Mouse (Mus musculus) CH12.LX (cell line): ENCODE measurements around the gene Clk1. TPM values are rescaled to one million over a fixed set of nuclear protein-coding genes. Genes with fewer than 3 reads are reported as not detected.

Source experiments
- DNase-seq: peaks from one replicate; pipeline ENCODE4 v3.0.0-alpha.2; 2013; ENCODE audit errors: extremely low read depth
- H3K27ac ChIP-seq: 2 replicates; pipeline ENCODE4 v1.5.1; 2012; ENCODE audit warnings: low read depth, mild to moderate bottlenecking, control low read depth, moderate library complexity; ENCODE audit not compliant: insufficient read depth
- H3K27me3 ChIP-seq: replicated peaks from 2 replicates; pipeline ENCODE3; 2012; ENCODE audit warnings: inconsistent platforms
- H3K36me3 ChIP-seq, 2 experiments: replicated peaks in 1 of 2; 2 replicates each; pipeline versions ENCODE3 to v1.6.1; 2012; ENCODE audit warnings: inconsistent platforms in 1 of 2, low read length in 1 of 2, mild to moderate bottlenecking in 1 of 2, mixed read lengths in 1 of 2, moderate library complexity in 1 of 2; ENCODE audit not compliant: control insufficient read depth in 1 of 2, insufficient read depth in 1 of 2
- H3K4me1 ChIP-seq, 2 experiments: 2 replicates each; pipeline ENCODE4 v1.6.1; 2012; ENCODE audit warnings: inconsistent platforms in 1 of 2, moderate library complexity in 1 of 2; ENCODE audit not compliant: insufficient read depth in 2 of 2, control insufficient read depth in 1 of 2
- H3K4me2 ChIP-seq: 2 replicates; pipeline ENCODE4 v1.6.1; 2012; ENCODE audit warnings: low read depth, mild to moderate bottlenecking, control low read depth; ENCODE audit not compliant: poor library complexity, insufficient read depth, severe bottlenecking
- H3K4me3 ChIP-seq, 3 experiments: fragments of 150-350 bp in 1 of 3; sonication (generic) in 1 of 3; replicated peaks in 1 of 3; 2 replicates each; pipeline versions ENCODE3 to v1.5.1; 2011 to 2012; ENCODE audit warnings: low read depth in 2 of 3, low read length in 2 of 3, mild to moderate bottlenecking in 2 of 3, moderate library complexity in 2 of 3, control low read depth in 1 of 3, improper control_type of control experiment in 1 of 3, inconsistent platforms in 1 of 3, mixed read lengths in 1 of 3; ENCODE audit not compliant: poor library complexity in 1 of 3
- H3K79me2 ChIP-seq: replicated peaks from 2 replicates; pipeline ENCODE4 v1.6.1; 2012; ENCODE audit warnings: mild to moderate bottlenecking, moderate library complexity; ENCODE audit not compliant: control insufficient read depth, poor library complexity, insufficient read depth, severe bottlenecking; ENCODE audit errors: extremely low read depth
- H3K9ac ChIP-seq: 2 replicates; pipeline ENCODE4 v1.6.1; 2012; ENCODE audit warnings: low read depth, mild to moderate bottlenecking, control low read depth, moderate library complexity; ENCODE audit not compliant: insufficient read depth
- H3K9me3 ChIP-seq: replicated peaks from 2 replicates; pipeline ENCODE3; 2012; ENCODE audit warnings: low read length, inconsistent platforms, mixed read lengths
- BHLHE40 ChIP-seq: IDR thresholded peaks from 2 replicates; pipeline ENCODE4 v1.6.1; 2011; ENCODE audit warnings: mild to moderate bottlenecking, low read depth, low read length, improper control_type of control experiment
- CTCF ChIP-seq, 2 experiments: IDR thresholded peaks in 1 of 2; conservative IDR thresholded peaks in 1 of 2; 2 replicates each; pipeline ENCODE4 v1.5.1; 2011 to 2012; ENCODE audit warnings: low read depth in 2 of 2, low read length in 2 of 2, improper control_type of control experiment in 1 of 2, inconsistent platforms in 1 of 2, mild to moderate bottlenecking in 1 of 2, moderate library complexity in 1 of 2
- E2F4 ChIP-seq: IDR thresholded peaks from 2 replicates; pipeline ENCODE4 v1.6.1; 2011; ENCODE audit warnings: low read depth, low read length, improper control_type of control experiment; ENCODE audit not compliant: insufficient replicate concordance
- ELF1 ChIP-seq: IDR thresholded peaks from 2 replicates; pipeline ENCODE4 v1.6.1; 2014; ENCODE audit warnings: low read depth, mild to moderate bottlenecking, inconsistent platforms, low read length, improper control_type of control experiment
- ETS1 ChIP-seq: conservative IDR thresholded peaks from 2 replicates; pipeline ENCODE4 v1.6.1; 2012; ENCODE audit warnings: low read depth, mild to moderate bottlenecking, inconsistent platforms, low read length, improper control_type of control experiment, moderate library complexity
- IRF4 ChIP-seq: IDR thresholded peaks from 2 replicates; pipeline ENCODE4 v1.6.1; 2014; ENCODE audit warnings: low read depth, mild to moderate bottlenecking, inconsistent platforms, low read length, improper control_type of control experiment
- JUND ChIP-seq: conservative IDR thresholded peaks from 2 replicates; pipeline ENCODE4 v1.6.1; 2011; ENCODE audit warnings: low read depth, low read length, improper control_type of control experiment
- KAT2A ChIP-seq: IDR thresholded peaks from 2 replicates; pipeline ENCODE4 v1.6.1; 2012; ENCODE audit warnings: low read length, improper control_type of control experiment, inconsistent platforms; ENCODE audit not compliant: insufficient replicate concordance
- MAFK ChIP-seq: IDR thresholded peaks from 2 replicates; pipeline ENCODE4 v1.6.1; 2011; ENCODE audit warnings: low read length, improper control_type of control experiment; ENCODE audit not compliant: insufficient replicate concordance
- MXI1 ChIP-seq: IDR thresholded peaks from 2 replicates; pipeline ENCODE4 v1.6.1; 2011; ENCODE audit warnings: mild to moderate bottlenecking, low read depth, low read length, improper control_type of control experiment
- MYC ChIP-seq: IDR thresholded peaks from 2 replicates; pipeline ENCODE4 v1.6.1; 2011; ENCODE audit warnings: low read depth, mild to moderate bottlenecking, improper control_type of control experiment, low read length
- POLR2A ChIP-seq: IDR thresholded peaks from 2 replicates; pipeline ENCODE4 v1.6.1; 2011; ENCODE audit warnings: low read depth, mild to moderate bottlenecking, improper control_type of control experiment, low read length
- POLR2AphosphoS2 ChIP-seq: IDR thresholded peaks from 2 replicates; pipeline ENCODE4 v1.6.1; 2011; ENCODE audit warnings: low read depth, low read length, improper control_type of control experiment
- RCOR1 ChIP-seq: conservative IDR thresholded peaks from 2 replicates; pipeline ENCODE4 v1.6.1; 2012; ENCODE audit warnings: low read depth, mild to moderate bottlenecking, inconsistent platforms, low read length, improper control_type of control experiment
- SIN3A ChIP-seq: IDR thresholded peaks from 2 replicates; pipeline ENCODE4 v1.6.1; 2012; ENCODE audit warnings: low read length, improper control_type of control experiment, inconsistent platforms
- ZMIZ1 ChIP-seq: IDR thresholded peaks from 2 replicates; pipeline ENCODE4 v1.6.1; 2012; ENCODE audit warnings: low read depth, mild to moderate bottlenecking, inconsistent platforms, low read length, improper control_type of control experiment
- ZNF384 ChIP-seq: IDR thresholded peaks from 2 replicates; pipeline ENCODE4 v1.6.1; 2012; ENCODE audit warnings: low read depth, low read length, improper control_type of control experiment, inconsistent platforms
- dilution Hi-C: fragments of 300-500 bp; cut with MboI; formaldehyde crosslinking; loops from 2 replicates; pipeline ENCODE4 v1.14.3; 2020; ENCODE audit warnings: low sequenced_read_pairs; ENCODE audit not compliant: extremely low pct_unique_long_range_greater_than_20kb, extremely low pct_ligation_motif_present
- in situ Hi-C: fragments of 300-500 bp; cut with MboI; formaldehyde crosslinking; loops from 3 replicates; pipeline ENCODE4 v1.14.3; 2019; ENCODE audit warnings: low sequenced_read_pairs, low pct_ligation_motif_present, low pct_unique_long_range_greater_than_20kb, mixed read lengths
- polyA plus RNA-seq: library from polyadenylated mRNA; unstranded; fragments of >175 nt; gene quantifications from 2 replicates; pipeline ENCODE4 v1.2.1, GENCODE M21; 2012; ENCODE audit warnings: low read depth; ENCODE audit not compliant: insufficient read length
- total RNA-seq, 2 experiments: library from RNA; depleted of rRNA; stranded (reverse); fragments of 300-350 nt in 1 of 2; fragments of >200 nt in 1 of 2; gene quantifications; 2 replicates each; pipeline ENCODE4 v1.2.3; 2012 to 2014

The Clk1 gene
- total and polyA plus RNA-seq, 3 experiments, result 107 to 209 (median 119) TPM

DNA sequence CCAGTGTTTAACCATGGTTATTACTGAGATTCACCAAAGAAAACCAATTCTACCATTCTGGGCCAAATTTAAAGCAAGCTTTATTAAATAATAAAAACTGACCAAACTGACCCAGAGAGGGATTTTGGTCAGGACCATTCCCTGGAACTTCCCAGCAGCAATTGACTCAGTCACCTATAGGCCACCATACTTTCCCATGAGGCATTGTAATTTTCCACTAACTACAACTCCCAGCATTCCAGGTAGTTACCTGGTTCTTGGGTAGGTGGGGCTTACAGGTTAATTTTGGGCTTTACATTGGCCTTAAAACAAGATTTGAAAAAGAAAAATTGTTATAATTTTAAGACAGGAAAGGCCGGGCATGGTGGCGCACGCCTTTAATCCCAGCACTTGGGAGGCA, 58.0 kb downstream of the Clk1 start:
- Histone ChIP-seq H3K79me2 (no peaks in the 10 kb centered on the region), H3K9ac (no peak overlapping the region), H3K36me3 (no peaks in the 10 kb centered on the region), H3K4me2 (no peak overlapping the region), H3K9me3 (peaks cover 4% of the 10 kb centered on the region), H3K27ac (no peak overlapping the region), H3K4me1 (peaks cover 0 to 13% of the 10 kb centered on the region in 2 experiments; a peak in 2 of 4 replicates), H3K27me3 (no peaks in the 10 kb centered on the region), H3K4me3 (no peak overlapping the region)
- no peak for TF ChIP-seq JUND
- TF ChIP-seq MYC, result no peak
- no peak for TF ChIP-seq ZNF384
- no peak for TF ChIP-seq SIN3A
- no peak for TF ChIP-seq ZMIZ1
- TF ChIP-seq CTCF (conservative IDR thresholded peaks at IDR 0.05 in 1 of 2, IDR thresholded peaks at IDR 0.05 in 1 of 2; ENCODE audit: low read depth in 2 of 2, low read length in 2 of 2), result no peak
- no peak for TF ChIP-seq KAT2A
- no peak for TF ChIP-seq POLR2A
- no peak for TF ChIP-seq POLR2AphosphoS2
- TF ChIP-seq MXI1, result no peak
- no peak for TF ChIP-seq E2F4
- no peak for TF ChIP-seq RCOR1
- TF ChIP-seq ELF1, result no peak
- dilution Hi-C loops, result no loop called here
- in situ Hi-C loops, result no loop called here
- DNase-seq, result no peak

DNA sequence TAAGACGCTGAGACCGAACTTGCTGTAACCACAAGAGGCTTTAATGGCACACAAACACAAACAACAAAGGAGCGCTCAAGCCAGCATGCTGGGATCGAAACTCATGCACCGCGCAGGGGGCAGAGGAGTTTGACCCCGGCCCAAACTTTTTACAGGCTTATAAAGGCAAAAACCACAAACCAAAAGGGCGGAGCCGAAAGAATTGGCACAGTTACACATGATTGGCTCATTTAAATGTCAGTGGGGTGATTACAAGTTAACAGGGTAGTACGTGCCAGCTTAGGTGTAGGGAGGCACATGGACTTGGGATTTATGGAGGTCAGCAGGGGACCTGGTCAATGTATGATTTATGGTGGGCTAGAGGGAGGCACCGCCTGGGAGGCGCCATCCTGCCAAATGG, 59.3 kb downstream of the Clk1 start:
- no peak overlapping the region for H3K4me3 ChIP-seq
- in situ Hi-C loops (no loop called here), dilution Hi-C loops (no loop called here)

DNA sequence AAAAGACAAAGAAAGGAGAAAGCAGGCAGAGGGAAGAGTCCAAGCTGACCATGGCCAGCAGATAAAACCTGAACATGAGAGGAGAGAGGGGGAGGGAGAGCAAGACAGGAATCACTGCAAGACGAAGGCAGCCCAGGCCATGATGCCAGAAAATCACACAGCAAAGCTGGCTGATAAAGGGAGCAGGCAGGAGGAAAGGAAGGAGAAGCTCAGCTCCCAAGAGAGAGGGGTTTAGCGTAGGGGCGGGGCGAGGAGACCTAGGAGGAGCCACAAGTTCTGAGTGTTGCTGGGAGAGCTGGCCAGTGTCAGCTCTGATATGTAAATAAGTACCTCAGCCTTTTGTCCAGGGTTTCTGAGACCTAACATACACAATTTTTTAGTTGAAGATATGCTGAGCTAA, 61.6 kb downstream of the Clk1 start:
- H3K4me3 ChIP-seq, result no peak overlapping the region
- H3K27ac ChIP-seq, result no peak overlapping the region
- H3K9me3 ChIP-seq, result peaks cover 2% of the 10 kb centered on the region
- no peak overlapping the region for H3K4me2 ChIP-seq
- no peaks in the 10 kb centered on the region for H3K36me3 ChIP-seq
- H3K79me2 ChIP-seq, result no peaks in the 10 kb centered on the region
- peaks cover 0 to 11% of the 10 kb centered on the region in 2 experiments; a peak in 2 of 4 replicates for H3K4me1 ChIP-seq
- DNase-seq, result no peak
- no peaks in the 10 kb centered on the region for H3K27me3 ChIP-seq
- H3K9ac ChIP-seq, result no peak overlapping the region
- dilution Hi-C loops (no loop called here), in situ Hi-C loops (no loop called here)
- TF ChIP-seq MAFK (no peak), KAT2A (no peak), ZNF384 (no peak), ZMIZ1 (no peak), MYC (no peak), JUND (no peak), SIN3A (no peak), CTCF (conservative IDR thresholded peaks at IDR 0.05 in 1 of 2, IDR thresholded peaks at IDR 0.05 in 1 of 2; ENCODE audit: low read depth in 2 of 2, low read length in 2 of 2) (no peak), BHLHE40 (no peak), IRF4 (no peak)

More for the DNA sequence above, 59.3 kb downstream of the Clk1 start:
- Histone ChIP-seq H3K79me2 (no peaks in the 10 kb centered on the region), H3K4me1 (peaks cover 0 to 13% of the 10 kb centered on the region in 2 experiments; a peak in 2 of 4 replicates), H3K36me3 (no peaks in the 10 kb centered on the region), H3K4me2 (no peak overlapping the region), H3K9ac (no peak overlapping the region), H3K27me3 (no peaks in the 10 kb centered on the region), H3K9me3 (peaks cover 4% of the 10 kb centered on the region), H3K27ac (no peak overlapping the region)
- TF ChIP-seq ETS1, result no peak
- no peak for DNase-seq
